Mouse (Mus musculus) naive thymus-derived CD4-positive, alpha-beta T cell, adult 2 months (primary cell): ENCODE results near the gene Ndst2.
A peak's percentile ranks its signal among the peaks of the same experiment; 100 is the strongest.

Source experiments
- DNase-seq: peaks from one replicate; pipeline ENCODE4 v3.0.0-alpha.2; 2011; ENCODE audit warnings: low read depth

Gene Ndst2

DNA sequence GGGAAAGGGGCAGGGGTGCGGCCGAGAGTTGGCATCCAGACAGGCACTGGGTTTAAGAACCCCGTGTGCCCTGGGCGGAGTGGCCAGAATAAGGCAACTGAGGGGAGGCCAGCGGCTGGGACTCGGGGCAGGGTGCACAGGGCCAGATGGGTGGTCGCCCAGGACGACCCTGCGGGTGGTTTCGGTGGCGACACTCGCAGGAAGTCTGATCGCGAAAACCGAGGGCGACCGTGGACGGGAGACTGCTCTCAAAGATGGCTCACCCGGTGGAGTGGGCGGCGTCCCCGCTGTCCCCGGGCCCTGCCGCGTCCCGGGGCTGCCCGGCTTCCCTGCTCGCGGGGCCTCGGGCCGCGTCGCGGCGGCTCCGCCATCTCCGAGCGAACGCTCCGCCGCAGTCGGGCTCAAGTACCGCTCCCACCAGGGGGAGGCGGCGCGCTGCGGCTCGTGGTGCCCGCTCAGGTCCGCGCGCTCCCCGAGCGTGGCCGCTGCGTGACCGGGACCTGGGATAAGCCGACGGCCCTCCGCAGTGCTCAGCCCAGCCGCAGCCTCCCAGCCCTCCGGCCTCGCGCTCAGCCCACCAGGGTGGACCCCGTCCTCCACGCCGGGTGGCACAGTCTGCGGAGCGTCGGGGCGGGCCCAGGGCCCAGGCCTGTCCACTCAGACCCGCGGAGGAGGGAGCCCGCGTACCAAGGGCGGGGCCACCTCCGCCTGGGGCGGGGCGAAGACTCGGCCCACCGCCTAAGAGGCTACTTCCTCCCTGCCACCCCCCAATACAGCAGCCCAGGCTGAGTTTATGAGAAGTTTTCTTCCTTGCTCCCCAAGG is at the start of gene Ndst2:
Ndst2 (minus strand) TSS at position 611 of the 823 bp plus-strand sequence.
- peak; percentile 91 for DNase-seq

DNA sequence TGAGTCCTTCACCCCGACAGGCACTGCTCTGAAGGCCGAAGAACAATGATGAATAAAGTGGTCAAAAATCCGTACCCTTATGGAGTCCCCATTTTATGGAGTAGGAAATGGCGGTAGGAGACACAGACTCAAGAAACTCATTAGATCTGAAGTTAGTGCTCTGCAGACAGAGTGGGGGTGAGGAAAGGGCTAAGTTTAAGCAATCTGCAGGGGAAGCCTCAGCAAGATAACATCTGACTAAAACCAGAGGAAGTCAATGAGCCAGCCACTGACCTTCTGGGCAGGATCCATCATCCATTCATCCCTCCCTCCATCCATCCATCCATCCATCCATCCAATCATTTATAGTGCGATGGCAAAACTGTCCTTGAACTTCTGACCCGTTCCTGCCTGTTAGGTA is 49.2 kb upstream of the Ndst2 start:
- DNase-seq = no peak

DNA sequence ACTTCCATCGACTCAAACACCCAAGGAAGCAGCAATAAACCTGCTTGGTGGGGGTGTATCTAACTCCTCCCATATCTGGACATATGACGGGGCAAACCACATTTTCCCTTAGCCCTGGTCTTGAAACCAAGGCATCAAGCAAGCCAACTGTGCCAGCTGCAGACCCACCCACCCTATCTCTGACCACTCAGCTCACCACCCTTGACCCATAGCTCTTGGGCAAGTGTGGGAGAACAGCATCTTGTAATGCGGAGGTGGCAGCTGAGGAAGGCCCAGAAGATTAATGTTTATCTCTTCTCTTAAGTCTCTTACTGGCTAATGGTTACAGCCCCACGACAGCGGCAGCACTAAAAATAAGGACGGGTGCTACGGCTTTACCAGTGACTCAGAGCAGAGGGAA is 48.5 kb upstream of the Ndst2 start:
- DNase-seq = no peak

DNA sequence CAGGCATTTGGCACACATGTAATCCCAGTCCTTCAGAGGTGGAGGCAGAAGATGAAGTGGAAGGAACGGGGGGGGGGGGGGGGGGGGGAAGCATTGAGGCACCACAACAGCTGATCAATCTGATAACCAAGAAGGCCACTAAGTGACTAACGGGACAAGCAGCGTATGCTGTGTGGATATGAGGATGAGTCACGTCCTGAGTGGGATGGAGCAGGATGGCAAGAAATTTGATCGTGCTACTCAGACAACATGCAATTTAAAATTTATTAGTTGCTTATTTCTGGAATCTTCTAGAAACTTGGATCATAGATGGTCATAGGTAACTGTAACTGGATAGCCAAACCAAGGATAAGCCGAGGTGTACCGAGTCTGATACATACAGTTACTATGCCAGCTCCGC is 45.9 kb upstream of the Ndst2 start:
- DNase-seq = no peak

DNA sequence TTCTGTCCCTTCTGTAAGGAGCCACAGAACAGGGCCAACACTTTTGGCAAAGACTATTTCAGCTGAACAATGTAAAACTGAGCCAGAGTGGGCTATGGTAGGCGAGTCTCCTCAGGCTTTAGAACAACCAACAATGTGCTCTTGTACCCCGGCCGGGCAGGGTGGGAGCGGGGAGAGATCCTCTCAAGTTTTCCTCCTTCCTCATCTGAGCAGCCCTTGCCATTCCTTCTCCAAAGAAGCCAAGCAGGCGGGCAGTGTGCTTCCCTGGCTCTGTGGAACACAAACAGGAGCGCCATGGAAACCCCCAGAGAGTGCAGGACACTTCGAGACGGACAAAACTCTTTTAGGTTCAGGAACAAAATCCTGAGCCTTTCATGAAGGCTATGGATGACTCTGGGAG is 44.1 kb upstream of the Ndst2 start:
- no peak for DNase-seq

DNA sequence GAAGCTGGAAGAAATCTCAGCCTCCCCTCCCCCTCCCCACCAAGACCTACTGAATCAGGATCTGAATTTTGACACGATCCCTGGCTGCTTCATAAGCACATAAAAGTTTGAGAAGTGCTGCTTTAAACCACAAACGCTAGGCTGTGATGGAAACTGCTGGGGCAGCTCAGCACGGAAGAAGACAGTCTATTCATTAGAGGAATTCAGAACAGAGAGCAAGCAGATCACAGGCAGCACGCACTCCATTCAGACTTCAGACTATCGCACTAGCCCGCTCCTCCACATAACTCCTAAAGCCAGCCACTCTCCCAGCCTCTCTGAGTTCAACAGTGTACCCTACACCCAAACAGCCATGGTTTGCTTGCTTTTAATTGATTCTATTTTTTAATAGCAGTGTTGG is 41.3 kb upstream of the Ndst2 start:
- DNase-seq = peak; percentile 66

DNA sequence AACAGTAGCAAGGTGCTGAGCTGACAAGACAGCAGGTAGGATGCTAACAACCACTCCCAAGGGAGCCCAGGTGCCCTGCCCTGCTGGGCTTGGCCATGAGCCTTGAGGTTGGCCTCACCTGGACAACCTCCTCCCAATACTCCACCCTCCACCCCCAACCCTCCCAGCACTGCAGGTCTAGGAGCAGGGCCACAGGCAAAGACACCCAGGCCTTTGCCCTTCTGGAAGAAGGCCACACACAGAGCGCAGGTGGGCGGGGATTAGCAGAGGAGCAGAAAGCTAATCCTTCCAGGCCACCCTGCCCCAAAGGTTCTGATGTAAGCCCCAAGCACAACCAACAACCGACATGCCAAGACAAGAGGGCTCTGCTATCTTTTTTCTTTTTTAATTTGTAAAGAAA is 39.0 kb upstream of the Ndst2 start:
- no peak for DNase-seq

DNA sequence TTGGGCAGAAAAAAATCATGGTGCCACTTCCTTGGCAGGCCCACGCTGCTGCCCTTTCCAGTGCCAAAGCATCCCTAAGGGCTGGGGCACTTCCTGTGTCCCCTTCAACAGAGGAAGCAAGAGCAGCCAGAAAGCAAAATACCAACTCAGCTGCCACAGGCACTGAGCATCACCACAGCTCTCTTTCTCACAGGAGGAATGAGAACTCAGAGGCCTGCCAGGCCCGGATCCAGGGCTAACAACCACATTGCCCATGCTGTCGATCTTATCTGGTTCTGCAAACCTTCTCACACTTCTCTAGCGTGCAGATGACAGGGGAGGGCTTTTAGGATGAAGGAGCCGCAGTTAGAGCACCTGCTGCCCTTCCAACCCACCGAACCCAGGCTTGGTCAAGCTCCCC is 38.4 kb upstream of the Ndst2 start:
- DNase-seq = no peak

DNA sequence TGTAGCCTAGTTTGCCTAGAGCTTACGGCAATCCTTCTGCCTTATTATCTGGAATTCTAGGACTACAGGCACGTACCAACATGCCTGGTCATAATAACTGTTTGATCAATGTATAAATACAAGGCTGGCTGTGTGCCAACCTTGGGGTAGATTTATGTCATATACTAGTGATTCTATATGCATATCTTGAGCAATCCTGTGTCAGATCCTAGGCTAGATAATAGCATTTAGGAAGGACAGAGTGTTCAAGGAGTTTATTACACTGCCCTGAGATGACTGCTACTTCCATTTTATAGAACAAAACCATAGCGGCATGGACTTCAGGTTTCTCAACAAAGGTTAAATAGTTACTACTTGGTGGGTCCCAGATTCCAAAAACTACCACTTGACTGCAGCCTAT is 37.6 kb upstream of the Ndst2 start:
- no peak for DNase-seq

DNA sequence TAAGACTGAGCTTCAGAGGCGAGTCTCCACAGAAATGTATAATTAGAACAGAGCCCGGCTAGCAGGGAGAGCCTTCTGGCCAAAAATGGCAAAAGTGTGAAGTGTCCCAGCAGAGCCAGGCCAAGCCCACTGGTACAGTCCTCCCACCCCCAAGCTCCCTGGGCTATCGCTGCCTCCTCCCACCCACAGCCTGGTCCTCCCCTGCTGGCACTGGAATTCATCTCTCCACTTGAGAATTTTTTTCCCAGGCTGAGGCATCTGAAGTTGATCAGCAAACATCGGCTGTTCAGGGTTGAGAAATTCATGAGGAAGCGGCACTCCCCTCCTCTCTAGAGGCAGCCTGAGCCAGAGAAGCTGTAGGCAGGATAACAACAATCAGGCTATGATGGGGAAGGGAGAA is 34.2 kb upstream of the Ndst2 start:
- DNase-seq = no peak

DNA sequence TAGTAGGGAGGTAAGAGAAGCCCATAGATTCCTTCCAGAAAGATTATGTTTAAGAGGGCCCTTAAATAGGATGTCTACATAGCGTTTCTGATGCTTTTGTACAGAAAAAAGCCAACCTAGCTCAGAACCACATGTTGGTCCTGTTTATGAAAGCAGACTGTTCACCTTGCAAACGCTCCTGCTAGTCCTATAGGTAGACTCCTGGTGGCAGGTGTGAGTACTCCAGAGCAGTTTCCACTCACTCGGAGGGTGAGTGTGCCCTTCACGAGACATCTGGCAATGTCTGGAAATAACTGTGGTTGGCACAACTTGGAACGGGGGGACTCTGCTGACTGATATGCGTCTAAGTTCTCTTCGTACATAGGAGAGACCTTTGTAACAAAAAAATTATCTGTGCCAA is 33.6 kb upstream of the Ndst2 start:
- no peak for DNase-seq

DNA sequence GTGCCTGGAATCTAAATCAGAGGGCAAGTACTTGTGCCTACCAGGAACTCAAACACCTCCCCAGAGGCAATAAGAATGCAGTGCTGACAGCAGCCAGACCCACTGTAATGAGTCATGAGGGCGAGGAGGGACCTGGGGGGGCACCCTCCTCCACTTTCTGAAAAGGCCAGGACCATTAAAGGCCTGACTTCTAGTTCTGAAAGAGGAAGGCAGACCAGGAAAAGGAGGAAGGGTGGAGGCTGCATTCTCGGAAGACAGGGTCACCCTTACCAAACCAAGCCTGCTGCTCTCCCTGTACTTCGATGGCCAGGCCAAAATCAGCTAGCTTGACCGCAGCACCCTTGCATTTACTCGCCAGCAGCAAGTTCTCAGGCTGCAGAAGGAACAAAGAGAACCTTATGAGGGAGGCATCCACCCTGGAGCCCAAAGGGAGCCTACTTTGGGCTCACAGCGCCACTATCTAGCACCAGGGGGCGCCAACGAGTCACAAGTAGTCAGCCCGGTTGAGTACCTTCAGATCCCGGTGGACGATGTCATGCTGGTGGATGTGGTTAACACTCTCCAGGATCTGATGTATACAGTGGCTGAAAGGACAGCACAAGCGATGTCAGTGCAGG is 31.4 kb upstream of the Ndst2 start:
- peak; percentile 89 for DNase-seq

DNA sequence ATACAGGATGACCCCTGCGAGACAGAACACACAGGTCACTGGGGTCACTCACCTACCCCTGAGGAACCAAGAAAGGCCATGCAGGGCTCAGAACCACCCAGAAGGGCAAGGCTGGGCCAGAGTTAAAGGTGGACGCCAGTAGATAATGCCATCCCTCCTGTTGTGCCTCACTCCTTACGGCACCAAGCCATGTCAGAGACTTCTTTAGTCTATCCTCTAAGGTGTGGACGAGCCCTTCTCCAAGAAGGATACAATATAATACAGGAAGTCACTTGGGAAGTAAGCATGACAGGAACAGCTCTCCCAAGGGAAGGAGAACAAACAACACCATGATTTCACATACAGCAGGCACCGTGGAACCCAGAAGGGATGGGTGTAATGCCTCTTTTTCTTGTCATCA is 30.6 kb upstream of the Ndst2 start:
- no peak for DNase-seq

DNA sequence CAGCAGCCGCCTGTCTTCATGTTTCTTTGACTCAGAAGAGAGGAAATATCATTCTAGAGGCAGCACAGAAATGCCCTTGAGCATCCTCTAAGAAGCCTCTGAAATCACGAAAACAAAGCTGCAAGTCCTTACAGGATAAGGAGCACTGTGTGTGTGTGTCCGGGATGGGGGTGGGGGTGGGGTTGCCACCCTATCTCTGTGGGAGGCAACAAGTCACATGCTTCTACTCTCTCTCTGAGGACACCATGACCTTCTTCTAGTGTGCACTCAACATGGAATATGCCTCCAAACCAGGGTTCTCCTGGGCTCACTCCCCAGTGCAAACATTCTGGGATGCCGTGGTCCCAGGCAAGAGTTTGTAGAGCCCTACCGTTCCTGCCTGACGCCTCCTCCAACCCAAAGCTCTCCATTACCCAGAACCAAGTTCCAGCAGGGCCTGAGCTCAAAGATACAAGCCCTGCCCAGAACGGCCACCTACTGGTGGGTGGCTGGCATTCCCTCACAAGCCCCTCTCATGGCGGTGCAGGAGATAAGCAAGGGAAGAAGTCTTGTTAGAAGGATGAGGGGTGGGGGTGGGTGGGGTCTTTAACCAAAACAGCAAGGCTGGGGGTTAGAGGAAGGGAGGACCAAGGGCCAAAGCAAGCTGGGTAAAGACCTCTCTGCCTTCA is 24.5 kb upstream of the Ndst2 start:
- DNase-seq = no peak

DNA sequence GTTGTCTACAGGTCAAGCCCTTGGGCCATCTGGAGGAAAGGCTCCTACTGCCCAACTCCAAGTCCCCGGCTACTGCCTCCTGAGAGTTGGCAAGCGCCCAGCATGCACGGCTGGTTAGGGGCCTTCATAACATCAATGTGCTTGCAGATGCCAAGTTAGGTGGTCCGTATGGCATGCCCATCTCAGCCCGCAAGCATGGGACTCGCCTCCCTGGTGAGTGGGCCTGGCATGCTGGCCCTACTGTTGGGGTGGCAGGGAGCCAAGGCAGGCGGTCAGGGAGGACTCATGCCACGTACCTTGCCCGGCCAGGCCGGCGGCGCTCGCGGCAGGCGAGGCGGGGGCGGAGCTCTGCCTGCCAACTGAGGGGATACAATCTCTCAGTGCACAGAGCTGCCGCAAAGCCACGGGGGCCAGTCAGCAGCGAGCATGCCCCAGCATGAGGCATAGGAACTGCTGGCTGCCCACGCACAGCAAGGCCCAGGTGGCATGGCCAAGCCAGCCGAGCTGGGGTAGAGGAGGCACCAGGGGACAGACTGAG is 23.1 kb upstream of the Ndst2 start:
- DNase-seq = no peak

DNA sequence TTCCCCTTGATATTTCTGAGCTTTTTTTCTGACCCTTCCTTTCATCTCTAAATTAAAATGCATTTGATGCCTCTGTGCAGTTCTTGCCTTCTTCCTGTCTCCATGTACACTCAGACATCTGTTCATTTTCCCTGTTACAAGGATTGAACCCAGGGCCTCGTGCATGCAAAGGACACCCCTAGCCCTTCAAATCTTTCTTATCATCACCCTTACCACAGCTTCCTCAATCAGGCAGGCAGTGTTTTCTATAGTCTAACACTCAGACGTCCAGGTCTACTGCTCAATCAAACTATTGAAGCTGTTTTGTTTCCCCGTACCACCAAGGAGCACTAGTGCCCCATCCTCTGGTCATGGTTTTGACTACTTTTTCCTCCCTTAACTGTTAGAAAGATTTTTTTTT is 19.4 kb upstream of the Ndst2 start:
- DNase-seq = no peak

DNA sequence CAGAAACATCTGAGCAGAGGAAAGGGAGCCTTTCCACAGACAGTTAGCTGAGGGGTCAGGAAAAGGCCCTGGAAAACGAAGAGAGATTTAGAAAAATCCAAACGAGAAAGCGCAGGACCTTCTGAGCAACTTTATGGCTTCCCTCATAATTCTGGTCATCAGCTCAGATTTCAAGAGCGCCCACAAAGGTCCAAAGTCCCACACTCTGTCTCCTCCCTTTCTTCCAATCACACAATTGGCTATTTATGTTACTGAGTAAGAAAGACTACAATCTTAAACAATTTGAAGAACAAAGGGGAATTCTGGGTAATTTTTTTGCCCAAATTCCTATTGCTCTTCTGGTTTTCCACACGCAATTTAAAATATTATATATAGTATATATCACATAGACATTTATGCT is 16.1 kb upstream of the Ndst2 start:
- DNase-seq = no peak

DNA sequence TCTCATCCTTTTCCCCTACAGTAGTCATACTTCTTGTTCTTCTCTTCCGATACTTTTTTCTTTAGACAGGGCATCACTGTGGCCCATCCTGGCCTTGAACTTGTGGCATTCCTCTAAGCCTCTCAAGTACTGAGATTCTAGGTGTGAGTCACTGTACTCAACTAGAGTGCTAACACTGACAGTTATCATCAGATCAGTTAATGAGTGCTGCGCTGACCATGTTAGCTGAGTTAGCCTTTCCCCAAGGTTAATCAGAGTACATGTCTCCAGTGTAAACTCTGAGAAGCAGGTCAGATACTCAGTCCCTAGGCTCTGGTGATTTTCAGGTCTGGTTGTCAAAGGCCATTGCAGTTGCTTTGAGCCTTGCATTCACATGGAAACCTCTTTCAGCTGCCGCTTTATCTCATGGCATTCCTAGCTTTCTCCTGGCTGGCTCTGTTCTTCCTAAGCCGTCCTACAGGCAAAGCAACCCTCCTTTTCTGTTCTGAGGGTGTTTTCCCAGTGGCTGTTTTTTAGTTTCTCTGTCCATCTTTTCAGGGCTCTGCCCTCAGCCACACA is 15.2 kb upstream of the Ndst2 start:
- no peak for DNase-seq

DNA sequence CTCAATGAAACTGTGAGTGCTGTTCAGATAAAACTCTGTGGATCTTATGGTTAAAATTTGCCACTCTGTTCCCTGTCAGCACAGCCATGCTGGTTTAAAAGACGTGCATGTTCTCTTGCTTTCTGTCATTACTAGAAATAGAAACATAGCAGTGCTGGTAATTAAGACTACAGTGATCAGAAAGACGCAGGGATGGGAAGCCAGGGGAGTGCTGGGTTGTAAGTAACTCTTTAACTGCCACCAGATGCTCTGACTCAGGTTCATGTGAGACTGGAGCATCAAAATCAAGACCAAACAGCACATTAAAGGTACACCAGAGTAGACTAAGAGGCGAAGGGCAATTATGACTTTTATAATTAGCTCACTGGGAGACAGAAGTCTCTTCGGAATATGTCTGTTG is 14.0 kb upstream of the Ndst2 start:
- no peak for DNase-seq

DNA sequence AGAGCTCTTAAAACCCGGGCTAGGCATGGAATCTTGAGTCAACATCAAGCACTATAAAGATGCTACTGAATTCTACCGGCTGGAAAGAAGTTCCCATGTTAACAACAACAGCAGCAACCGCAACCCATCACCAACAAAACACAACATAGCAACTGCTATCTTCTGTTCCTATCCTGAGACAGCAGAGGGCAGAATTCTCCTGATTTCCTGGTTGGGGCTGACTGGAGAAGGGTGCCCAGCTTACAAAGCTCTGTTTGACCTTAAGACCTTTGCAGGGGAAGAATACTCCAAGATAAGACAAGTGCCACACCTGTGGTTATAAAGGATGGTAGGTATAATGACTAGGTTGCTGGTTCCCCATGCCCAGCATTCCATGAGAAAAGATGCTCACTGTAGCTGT is 12.6 kb upstream of the Ndst2 start:
- DNase-seq = no peak

DNA sequence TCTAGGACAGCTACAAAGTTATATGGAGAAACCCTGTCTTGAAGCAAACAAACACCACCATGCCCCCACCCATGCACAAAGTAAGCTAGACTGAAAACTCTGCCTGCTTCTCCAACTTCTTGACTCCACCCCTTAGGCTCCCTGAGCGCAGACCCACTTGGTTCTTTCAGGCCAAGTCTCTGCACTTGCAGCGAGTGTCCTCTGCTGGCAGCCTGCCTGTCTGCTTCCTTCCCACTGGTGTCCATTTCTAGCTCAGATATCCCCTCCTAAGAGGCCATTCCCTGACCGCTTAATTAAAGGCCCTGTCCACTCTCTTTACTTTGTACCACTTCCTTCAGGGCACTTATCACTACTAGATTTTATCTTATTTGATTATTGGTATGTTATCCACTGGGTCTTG is 9.3 kb upstream of the Ndst2 start:
- DNase-seq = no peak

DNA sequence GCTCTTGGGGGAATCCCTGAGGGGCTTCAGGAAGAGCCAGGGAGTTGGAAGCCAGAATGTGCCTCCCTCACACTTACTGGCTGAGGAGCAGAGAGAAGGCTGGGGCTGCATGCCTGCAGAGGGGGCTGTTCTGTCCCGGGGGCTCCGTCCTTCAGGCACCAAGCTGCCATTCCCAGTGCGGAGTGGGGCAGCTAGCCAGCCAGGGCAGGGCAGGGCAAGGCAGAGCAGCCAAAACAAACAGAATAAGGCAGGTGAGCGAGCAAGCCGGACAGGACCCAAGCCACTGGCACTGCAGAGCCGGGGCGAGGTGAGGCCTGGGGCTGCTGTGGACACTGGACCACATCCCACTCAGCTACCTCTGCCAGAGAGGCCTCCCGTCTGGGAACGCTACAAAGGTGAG is 6.9 kb upstream of the Ndst2 start:
- no peak for DNase-seq

DNA sequence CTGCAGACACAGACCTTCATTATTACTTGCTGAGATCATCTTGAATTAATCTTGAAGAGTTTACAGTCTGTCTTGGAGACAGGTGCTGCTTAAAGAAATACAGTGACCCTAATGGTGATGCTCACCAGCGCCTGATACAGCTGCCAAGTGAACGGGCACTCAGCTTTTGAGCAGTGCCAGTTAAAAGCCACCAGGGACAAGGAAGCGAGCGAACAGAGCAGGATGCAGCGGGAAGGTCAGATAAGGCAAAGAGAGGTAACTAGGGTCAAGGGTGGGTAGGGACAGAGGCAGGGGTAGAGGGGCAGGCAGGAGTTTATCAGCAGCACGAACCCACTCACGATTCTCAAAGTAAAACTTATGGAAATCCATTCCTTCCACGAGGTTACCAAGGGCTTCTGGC is 4.1 kb upstream of the Ndst2 start:
- no peak for DNase-seq
